Mouse (Mus musculus) spleen, postnatal 10 days (tissue): Measurements from ENCODE around the gene Rgp1.

Experiments
- DNase-seq, 2 experiments: peaks; one replicate each; pipeline ENCODE4 v3.0.0; 2021 to 2022; ENCODE audit warnings: low spot score in 2 of 2

The Rgp1 gene

GRCm38 (mm10) chr4:43634621-43635374, 56.3 kb downstream of the Rgp1 start:
- DNase-seq: peak in 1 of 2 experiments; percentile 6

GRCm38 (mm10) chr4:43636751-43637150, 58.2 kb downstream of the Rgp1 start:
- no peak for DNase-seq
